Mouse (Mus musculus) forebrain, postnatal 0 days (tissue): ENCODE measurements at regions not wholly inside any gene's neighbourhood (a gene's known extent, or its start where the extent isn't known, plus 50 kb on each side); places are given as distances from the start of the nearest gene placed in this dataset.

ENCODE experiments used
- ATAC-seq: fragments of 200-750 bp; cut with Nextera tagmentation; 2 replicates; pipeline ENCODE4 v1.8.0; 2017; ENCODE audit warnings: mild to moderate bottlenecking, moderate library complexity
- DNase-seq: peaks from one replicate; pipeline ENCODE4 v3.0.0-alpha.2; 2015
- H3K27ac ChIP-seq: fragments of 300-500 bp; sonication (generic); 2 replicates; pipeline ENCODE4 v1.5.1; 2014; ENCODE audit warnings: low read depth, mild to moderate bottlenecking, antibody characterized with exemption, low read length, moderate library complexity, mixed read lengths
- H3K27me3 ChIP-seq: fragments of 300-500 bp; sonication (generic); 2 replicates; pipeline ENCODE4 v1.6.1; 2014; ENCODE audit warnings: mild to moderate bottlenecking, low read length, mixed read lengths; ENCODE audit not compliant: insufficient read depth
- H3K36me3 ChIP-seq: fragments of 300-500 bp; sonication (generic); 2 replicates; pipeline ENCODE4 v1.6.1; 2014; ENCODE audit warnings: mild to moderate bottlenecking, moderate library complexity; ENCODE audit not compliant: insufficient read depth
- H3K4me1 ChIP-seq: fragments of 300-500 bp; sonication (generic); 2 replicates; pipeline ENCODE4 v1.6.1; 2014; ENCODE audit warnings: antibody characterized with exemption; ENCODE audit not compliant: insufficient read depth
- H3K4me2 ChIP-seq: fragments of 300-500 bp; sonication (generic); 2 replicates; pipeline ENCODE4 v1.6.1; 2014; ENCODE audit warnings: low read depth, mild to moderate bottlenecking, moderate library complexity
- H3K4me3 ChIP-seq: fragments of 300-500 bp; sonication (generic); 2 replicates; pipeline ENCODE4 v1.5.1; 2014; ENCODE audit warnings: low read depth, low read length, mixed read lengths
- H3K9ac ChIP-seq: fragments of 300-500 bp; sonication (generic); 2 replicates; pipeline ENCODE4 v1.6.1; 2014; ENCODE audit warnings: mild to moderate bottlenecking
- H3K9me3 ChIP-seq: fragments of 300-500 bp; sonication (generic); 2 replicates; pipeline ENCODE4 v1.6.1; 2016; ENCODE audit warnings: low read length
- CTCF ChIP-seq: sonication (generic); IDR thresholded peaks from 2 replicates; pipeline ENCODE4 v1.5.1; 2016; ENCODE audit warnings: antibody characterized with exemption, control low read depth, low read depth
- WGBS: fragments of 180-500 bp; shearing (Covaris S2); extraction: QIAGEN DNeasy Blood & Tissue Kit; methylation state at CpG from one replicate; pipeline ENCODE4 v1.1.7; 2014; 5-methylcytosine and 5-hydroxymethylcytosine counted together

DNA sequence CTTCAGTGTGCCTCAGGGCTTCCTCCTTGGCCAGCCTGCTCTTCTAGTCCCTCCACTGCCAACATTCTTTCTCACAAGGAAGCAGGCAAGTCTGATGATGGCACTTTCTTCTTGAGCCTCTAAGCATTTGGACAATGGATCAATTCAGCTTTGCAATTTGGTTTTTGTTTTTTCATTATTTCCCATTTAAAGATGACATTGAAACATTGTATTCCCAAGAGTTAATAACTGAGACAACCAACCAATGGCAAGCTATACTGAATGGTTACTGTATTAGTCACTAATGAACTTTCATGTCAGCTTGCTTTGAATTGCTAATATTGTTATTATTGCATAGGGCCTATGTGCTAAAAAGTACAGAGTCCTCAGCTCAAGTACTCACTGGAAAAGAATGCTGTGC, 89.5 kb upstream of the Ogfrl1 start:
- H3K4me3 ChIP-seq: no peak overlapping the region

DNA sequence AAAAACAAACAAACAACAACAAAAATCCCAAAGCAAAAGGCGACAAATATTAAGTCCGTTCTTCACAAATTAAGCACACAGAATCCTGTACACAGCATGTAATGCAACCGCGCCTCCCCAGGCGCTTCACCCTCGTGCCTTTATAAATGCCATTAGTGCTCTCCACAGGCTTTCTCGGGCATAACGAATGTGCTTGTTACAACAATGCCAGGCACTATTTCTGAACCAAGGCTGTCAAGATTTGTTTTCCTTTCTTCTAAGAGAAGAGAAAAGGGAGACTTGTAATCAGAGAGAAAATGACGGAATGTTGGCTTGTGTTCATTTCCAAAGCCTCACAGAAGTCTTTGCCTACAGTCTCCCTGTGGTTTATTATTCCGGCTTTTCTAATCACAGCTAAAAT, 93.1 kb upstream of the Ogfrl1 start:
- Histone ChIP-seq H3K4me3 (peak overlapping the region; percentile 28), H3K4me1 (peaks cover 3% of the 10 kb centered on the region; the same call in 1 of the 2 replicates), H3K36me3 (no peaks in the 10 kb centered on the region), H3K27ac (no peak overlapping the region; the same call in 1 of the 2 replicates), H3K27me3 (no peaks in the 10 kb centered on the region), H3K9ac (peak overlapping the region; percentile 37), H3K4me2 (peak overlapping the region; percentile 43), H3K9me3 (no peaks in the 10 kb centered on the region)
- TF ChIP-seq CTCF: 0 out of 2 replicates have a peak, but pooled peaks have one; percentile 6
- ATAC-seq (peak; percentile 82), DNase-seq (peak; percentile 57)
- 12% methylated on average over 10 of the region's 10 CpGs for WGBS

More for the DNA sequence above, 89.5 kb upstream of the Ogfrl1 start:
- no peak for ATAC-seq
- no peak overlapping the region for H3K9ac ChIP-seq
- H3K27ac ChIP-seq: no peak overlapping the region
- no peak for DNase-seq
- H3K9me3 ChIP-seq: no peaks in the 10 kb centered on the region
- no peak for TF ChIP-seq CTCF
- no peak overlapping the region for H3K4me2 ChIP-seq
- H3K4me1 ChIP-seq: peaks cover 3% of the 10 kb centered on the region; the same call in 1 of the 2 replicates
- H3K36me3 ChIP-seq: no peaks in the 10 kb centered on the region
- no peaks in the 10 kb centered on the region for H3K27me3 ChIP-seq

DNA sequence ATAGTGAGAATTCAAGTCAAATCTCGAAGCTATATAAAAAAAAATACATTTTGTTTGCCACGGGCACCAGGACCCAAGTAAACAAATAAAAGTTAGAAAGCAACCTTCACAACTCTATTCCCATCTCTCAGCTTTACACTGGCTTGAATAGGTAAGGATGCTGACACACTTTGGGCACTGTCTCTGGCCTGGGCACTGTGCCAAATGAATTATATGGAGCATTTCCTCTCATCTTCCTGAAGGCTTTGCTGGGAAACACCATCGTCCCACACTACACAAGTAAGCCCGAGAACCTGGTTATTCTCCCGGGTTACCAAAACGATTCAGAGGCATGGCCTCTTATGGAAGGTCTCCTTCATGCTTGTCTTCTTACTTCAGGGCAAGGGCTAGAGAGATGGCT, 93.5 kb upstream of the Ogfrl1 start:
- H3K4me2 ChIP-seq: peak overlapping the region; percentile 43
- 21% methylated on average over 6 of the region's 6 CpGs for WGBS
- no peak overlapping the region; the same call in 1 of the 2 replicates for H3K27ac ChIP-seq
- no peak overlapping the region for H3K9ac ChIP-seq
- H3K9me3 ChIP-seq: no peaks in the 10 kb centered on the region
- H3K4me3 ChIP-seq: 0 out of 2 replicates have a peak overlapping the region, but pooled peaks have one; percentile 28
- DNase-seq: peak; percentile 29
- H3K4me1 ChIP-seq: peaks cover 3% of the 10 kb centered on the region; the same call in 1 of the 2 replicates
- no peak for TF ChIP-seq CTCF
- H3K36me3 ChIP-seq: no peaks in the 10 kb centered on the region
- no peaks in the 10 kb centered on the region for H3K27me3 ChIP-seq
- 0 out of 2 replicates have a peak, but pooled peaks have one; percentile 36 for ATAC-seq

DNA sequence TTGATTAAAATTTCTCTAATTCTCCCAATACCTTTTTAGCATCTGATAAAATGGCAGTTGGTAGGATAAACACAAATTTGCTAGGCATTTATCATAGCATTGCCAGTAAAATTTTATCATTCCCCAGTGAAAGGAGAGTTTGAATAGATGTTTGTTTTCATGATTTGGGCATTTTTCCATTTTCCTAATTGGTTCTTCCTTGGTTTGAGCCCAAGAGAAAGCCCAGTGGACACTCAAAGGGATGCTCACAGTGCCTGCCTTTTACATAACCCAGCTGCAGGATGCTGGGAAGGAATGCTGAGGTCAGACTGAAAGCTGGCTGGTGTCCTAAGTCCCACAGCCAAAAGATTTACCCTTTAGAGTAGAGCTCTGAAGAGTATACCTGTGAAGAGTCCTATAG, 95.4 kb upstream of the Ogfrl1 start:
- Histone ChIP-seq H3K36me3 (no peaks in the 10 kb centered on the region), H3K27me3 (no peaks in the 10 kb centered on the region), H3K9me3 (no peaks in the 10 kb centered on the region), H3K4me2 (no peak overlapping the region), H3K4me1 (peaks cover 3% of the 10 kb centered on the region; the same call in 1 of the 2 replicates), H3K27ac (no peak overlapping the region), H3K4me3 (no peak overlapping the region), H3K9ac (no peak overlapping the region)
- ATAC-seq (no peak), DNase-seq (no peak)
- no peak for TF ChIP-seq CTCF

DNA sequence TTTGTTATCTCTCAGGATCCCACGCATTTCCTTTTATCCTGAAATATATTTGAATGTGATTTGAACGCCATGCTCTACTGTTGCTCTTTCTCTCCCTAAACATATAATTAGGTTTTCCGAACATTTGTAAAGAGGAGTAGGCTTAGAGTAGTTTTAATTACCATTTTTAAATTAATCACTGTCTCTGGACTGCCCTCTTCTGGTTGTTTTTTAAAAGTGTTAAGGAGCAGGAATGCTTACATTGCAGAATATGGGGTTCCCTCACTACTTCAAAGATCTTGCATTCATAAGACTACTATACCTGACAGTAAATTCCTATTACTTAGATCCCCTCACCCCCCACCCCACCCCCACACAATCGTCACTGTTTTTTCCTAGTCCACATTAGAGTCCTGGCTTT, 97.8 kb upstream of the Ogfrl1 start:
- DNase-seq (peak; percentile 39), ATAC-seq (peak; percentile 45; the same call in 1 of the 2 replicates)
- peaks cover 3% of the 10 kb centered on the region; the same call in 1 of the 2 replicates for H3K4me1 ChIP-seq
- H3K4me2 ChIP-seq: no peak overlapping the region
- peak; percentile 39 for TF ChIP-seq CTCF
- no peak overlapping the region for H3K27ac ChIP-seq
- no peak overlapping the region for H3K9ac ChIP-seq
- no peaks in the 10 kb centered on the region for H3K9me3 ChIP-seq
- no peaks in the 10 kb centered on the region for H3K36me3 ChIP-seq
- no peaks in the 10 kb centered on the region for H3K27me3 ChIP-seq
- WGBS: 18% methylated on average over 4 of the region's 4 CpGs
- no peak overlapping the region for H3K4me3 ChIP-seq

DNA sequence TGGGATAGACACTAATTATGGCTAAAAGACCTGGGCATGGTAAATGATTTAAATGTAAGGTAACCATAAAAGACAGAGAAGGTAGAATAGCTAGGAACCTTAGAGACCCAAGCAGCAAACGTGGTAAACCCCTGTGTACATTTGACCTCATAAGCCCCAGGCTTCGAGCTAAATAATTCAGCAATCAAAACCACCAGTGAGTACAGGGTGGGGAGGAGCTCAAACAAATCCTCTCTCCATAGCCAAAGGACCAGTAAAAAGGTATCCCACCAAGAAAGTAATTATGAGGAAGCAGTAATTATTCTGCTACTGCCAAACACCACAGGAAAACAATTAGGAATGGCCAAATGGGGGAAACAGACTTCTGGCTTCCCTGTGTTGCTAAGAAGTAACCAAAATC, 122.5 kb upstream of the Ogfrl1 start:
- Histone ChIP-seq H3K4me3 (no peak overlapping the region), H3K4me1 (no peaks in the 10 kb centered on the region), H3K4me2 (no peak overlapping the region), H3K36me3 (no peaks in the 10 kb centered on the region), H3K27me3 (no peaks in the 10 kb centered on the region), H3K27ac (no peak overlapping the region), H3K9ac (no peak overlapping the region), H3K9me3 (no peaks in the 10 kb centered on the region)
- TF ChIP-seq CTCF: no peak
- no peak for ATAC-seq
- DNase-seq: no peak
- 21% methylated on average over 2 of the region's 2 CpGs for WGBS

DNA sequence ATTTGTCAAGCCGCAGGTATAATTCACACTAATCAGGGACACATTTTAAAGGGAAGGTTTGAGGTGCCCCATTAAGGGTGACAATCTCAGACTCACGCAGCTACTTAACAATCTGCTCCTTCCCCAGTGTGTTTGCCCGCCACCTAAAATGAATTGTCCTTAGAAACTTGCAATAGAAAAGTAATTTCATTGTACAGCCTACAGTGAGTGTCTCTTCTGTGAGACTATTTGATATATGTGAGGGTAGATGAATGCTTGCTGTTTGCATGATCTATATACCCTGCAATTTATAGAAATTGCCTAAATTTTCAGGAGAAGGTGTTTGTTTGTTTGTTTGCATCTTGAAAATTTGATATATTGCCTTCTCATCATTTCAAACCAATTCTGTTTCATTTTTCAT, 135.1 kb upstream of the Ogfrl1 start:
- H3K4me3 ChIP-seq: no peak overlapping the region
- 66% methylated on average over 3 of the region's 3 CpGs for WGBS
- no peak for DNase-seq
- no peaks in the 10 kb centered on the region for H3K9me3 ChIP-seq
- no peak overlapping the region for H3K27ac ChIP-seq
- H3K9ac ChIP-seq: no peak overlapping the region
- ATAC-seq: no peak; the same call in 1 of the 2 replicates
- H3K27me3 ChIP-seq: no peaks in the 10 kb centered on the region
- no peak overlapping the region for H3K4me2 ChIP-seq
- TF ChIP-seq CTCF: no peak
- no peaks in the 10 kb centered on the region for H3K36me3 ChIP-seq
- H3K4me1 ChIP-seq: no peaks in the 10 kb centered on the region
